Mouse (Mus musculus): Measurements from ENCODE around the gene Eif4e2.
A peak's percentile ranks its signal among the peaks of the same experiment; 100 is the strongest.

Gene Eif4e2

DNA sequence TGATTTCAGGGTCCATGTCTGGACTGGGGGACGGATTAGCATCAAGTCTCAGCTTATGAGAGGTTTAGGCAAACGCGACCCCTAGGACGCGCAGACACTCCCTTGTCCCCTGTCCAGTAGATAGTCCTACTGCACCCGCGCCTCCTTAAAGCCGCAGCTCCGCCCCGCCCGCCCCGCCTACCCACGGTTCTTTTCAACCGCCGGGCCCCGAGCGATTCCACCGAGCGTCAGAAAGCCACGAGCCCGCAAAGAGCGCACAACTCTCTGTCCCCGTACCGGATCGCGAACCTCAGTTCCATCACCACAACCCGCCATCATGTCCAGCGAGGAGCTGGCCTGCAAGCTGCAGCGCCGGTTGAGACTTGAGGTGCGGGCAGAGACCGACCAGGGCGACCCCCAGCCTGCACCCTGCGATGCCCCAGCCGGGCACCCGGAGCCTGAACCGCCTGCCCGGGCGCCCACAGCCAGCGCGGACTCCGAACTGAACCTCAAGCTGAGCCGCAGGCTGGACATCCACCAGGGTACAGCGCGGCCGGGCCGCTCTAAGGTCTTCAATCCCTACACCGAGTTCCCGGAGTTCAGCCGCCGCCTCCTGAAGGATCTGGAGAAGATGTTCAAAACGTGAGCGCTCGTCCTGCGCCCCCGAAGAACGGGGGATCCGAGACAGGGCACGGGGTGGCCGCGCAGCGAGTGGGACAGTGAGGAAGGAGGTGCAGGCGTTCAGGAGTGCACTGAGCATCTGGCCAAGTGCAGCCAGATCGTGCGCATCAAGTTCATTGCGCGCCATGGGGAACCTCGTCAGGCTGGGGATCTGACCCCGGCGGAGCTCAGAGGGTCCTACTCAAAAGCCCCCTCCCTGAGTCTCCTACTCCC lies 50.7 kb downstream of the Eif4e2 start, which contains the start of gene Efhd1:
TSS of gene Efhd1 (plus strand) at position 230 of the 873 bp plus-strand sequence.
- no peak for DNase-seq

DNA sequence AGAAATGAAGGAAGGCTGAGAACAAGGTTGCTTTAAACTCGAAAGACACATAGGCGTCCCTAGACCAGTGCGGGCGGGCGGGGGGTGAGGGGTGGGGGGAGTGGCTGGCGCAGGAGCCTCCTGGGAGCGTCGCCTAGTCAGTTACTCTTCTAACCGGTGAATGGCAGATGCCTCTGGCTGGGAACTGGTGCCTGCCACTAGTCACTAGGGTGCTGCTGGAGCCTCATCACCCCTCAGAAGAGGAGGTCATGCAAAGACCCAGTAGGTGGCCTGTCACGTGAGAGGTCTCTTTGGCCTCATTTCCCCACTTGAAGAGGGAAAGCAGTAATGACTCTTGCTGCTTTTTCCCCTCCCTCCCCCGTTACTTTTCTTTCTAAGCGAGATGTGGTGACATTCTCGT lies 51.5 kb downstream of the Eif4e2 start:
- DNase-seq: no peak

- no peak for DNase-seq
Measured at GRCm38 (mm10) chr1:87266296-87267090, 52.8 kb downstream of the Eif4e2 start.

DNA sequence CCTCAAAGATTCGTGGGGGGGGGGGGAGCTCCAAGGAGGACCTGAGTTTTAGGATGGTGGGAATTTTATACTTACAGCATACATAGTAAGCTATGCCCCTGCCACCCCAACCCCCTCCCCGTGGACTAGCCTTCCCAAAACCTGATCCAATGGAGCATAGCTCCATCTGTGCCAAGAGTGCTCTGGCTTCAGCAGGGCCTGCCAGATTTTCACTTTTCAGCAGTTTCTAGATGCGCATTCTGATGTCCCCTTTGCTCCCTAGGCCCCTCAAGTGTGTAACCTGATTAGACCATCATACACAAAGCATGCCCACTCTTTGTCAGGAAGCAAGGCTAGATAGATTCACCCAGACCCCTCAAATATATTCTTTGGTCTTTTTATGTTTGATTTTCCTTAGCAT lies 56.5 kb downstream of the Eif4e2 start:
- DNase-seq: no peak

- DNase-seq: peak; percentile 17
Measured at GRCm38 (mm10) chr1:87270641-87271467, 57.1 kb downstream of the Eif4e2 start.

GRCm38 (mm10) chr1:87271596-87271995 lies 57.9 kb downstream of the Eif4e2 start:
- no peak for DNase-seq

DNA sequence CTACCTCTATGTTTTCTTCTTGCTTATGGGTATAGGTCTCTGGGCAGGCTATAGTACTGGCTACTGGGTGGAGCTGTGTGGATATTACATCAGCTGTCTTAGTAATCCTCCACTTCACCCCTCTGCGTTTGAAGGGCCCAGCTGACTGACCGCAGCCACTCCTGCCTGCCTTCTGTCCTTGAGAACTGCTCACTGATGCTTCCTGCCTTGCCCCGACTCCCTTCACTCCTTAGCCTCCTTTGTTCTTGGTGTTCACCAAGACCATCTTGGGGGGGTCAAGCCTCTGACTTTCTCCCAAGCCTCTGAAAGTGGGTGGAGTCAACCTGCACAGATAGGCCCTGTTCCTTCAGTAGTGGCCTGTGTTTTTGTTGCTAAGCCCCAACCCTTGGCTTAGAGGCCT lies 58.7 kb downstream of the Eif4e2 start:
- DNase-seq: no peak

DNA sequence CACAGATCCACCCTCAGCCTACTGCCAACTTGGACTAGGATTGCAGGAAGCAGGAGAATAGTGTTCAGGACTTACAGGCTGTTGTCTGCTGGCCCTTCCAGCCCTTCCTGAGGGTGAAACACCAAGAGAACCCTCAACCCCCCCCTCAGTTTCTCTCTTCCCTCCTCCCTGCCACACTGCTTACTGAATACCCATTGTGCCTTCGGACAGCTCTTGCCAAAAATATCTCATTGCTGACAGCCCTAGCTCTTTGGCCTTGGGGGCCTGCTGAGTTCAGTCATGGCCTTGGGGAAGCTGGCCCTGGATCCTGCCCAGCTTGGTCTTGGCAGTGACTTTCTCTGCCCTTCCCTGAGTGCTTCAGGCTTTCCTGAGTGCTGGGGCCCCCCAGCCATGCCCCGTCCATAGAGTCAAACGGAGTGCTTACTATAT lies 59.8 kb downstream of the Eif4e2 start:
- DNase-seq: peak; percentile 40

GRCm38 (mm10) chr1:87274134-87274533 lies 60.4 kb downstream of the Eif4e2 start:
- no peak for DNase-seq

DNA sequence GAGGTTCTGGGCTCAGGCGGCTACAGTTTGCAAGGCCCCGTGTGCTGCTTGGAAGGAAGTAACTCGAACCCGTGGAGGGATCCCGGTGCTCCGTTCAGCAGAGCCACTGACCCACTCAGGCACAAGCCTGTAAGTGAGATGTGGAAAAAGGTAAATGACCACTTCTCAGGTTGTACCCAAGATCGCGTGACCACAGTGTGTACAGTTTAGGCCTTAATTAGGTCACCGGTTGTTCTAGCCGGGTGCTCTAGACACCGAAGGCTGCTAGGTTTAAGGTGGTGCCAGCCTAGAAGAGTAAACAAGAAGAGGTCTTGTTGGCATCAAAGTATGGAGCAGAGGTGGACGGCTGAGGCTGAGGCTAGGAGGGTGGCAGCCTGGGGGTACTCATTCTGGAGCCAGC lies 61.4 kb downstream of the Eif4e2 start:
- DNase-seq: no peak

DNA sequence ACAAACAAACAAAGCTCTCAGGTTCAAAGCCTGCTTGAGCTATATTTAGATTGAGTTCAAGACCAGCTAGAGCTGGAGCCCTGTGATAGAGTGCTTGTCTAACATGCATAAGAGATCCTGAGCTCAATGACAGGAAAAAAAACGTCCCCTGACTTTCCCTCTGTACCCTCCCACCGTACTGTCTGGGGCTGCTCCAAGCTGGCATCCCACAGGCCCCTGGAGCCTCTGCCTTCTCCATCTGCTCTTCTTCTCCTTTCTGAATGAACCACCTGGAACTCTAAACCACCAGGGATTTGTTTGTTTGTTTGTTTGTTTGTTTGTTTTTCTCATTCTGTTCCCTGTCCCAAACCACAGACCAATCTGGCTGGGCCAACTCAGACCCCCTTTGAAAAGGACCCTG lies 62.3 kb downstream of the Eif4e2 start:
- DNase-seq: no peak

- DNase-seq: no peak
Measured at GRCm38 (mm10) chr1:87280281-87280680, 66.6 kb downstream of the Eif4e2 start.

DNA sequence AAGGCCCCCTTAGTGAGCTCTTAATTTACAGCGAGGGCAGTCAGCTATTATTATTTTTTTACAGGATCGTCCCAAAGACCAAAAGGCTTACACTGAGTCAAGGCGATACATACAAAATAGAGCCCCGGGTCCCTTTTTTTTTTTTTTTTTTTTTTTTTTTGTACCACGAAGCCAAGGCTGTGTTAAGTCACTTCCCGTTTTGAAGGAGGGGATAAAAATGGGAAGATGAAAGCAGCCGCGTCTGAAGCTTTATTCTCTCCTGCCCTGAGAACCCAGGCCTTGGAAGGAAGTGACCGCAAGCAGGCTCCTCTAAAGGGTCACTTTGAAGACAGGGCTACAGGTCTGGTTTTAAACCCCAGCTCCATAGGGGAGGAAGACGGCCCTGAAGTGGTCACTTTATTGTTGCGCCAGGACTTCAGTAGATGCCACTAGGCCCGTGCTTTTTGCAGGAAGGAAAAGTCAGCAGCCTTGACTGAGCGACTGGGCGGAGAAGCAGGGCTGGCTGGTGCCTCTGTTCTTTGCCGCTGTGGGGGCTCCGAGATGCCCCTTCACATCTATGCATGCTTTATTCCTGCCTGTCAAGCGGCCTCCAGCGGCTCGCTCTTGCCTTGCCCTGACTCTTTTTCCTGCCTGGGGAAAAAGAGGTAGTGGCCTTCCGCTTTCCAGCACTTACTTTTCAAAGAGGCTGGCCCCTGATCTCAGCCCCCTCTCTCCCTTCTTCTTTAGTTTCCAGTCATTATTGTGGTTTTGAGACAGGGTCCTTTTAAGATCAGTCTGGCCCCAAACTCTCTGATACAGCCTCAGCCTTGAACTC lies 68.1 kb downstream of the Eif4e2 start:
- no peak for DNase-seq

GRCm38 (mm10) chr1:87282413-87282788 lies 68.7 kb downstream of the Eif4e2 start:
- DNase-seq: no peak

- no peak for DNase-seq
Measured at GRCm38 (mm10) chr1:87283410-87283960, 69.8 kb downstream of the Eif4e2 start.

DNA sequence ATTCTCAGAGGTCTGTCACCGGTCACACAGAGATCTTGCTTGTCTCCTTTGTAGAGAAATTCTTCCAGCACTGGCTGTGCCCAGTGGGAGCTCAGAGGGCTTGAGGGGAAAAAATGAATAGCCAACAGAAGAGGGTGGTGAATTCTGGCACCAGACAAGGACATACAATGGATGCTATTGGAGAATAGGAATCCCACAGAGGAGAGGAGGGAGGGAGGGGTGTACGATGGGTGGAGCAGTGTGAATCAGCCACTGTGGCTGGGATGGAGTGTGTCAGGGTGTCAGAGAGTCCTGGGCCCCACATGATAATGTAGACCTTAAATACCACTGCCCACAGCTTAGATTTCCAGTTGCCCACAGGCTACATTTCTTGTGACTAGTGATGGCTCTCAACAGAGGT lies 73.4 kb downstream of the Eif4e2 start:
- peak; percentile 14 for DNase-seq

Measured in right cerebral cortex, adult 18-20 months (tissue).